Mouse (Mus musculus) neutrophil, adult 83 days (primary cell): ENCODE measurements around the gene Gm13212. TPM values are rescaled to one million over a fixed set of nuclear protein-coding genes. Genes with fewer than 3 reads are reported as not detected.

Experiments
- total RNA-seq, 2 experiments: library from RNA; stranded (reverse); gene quantifications; one replicate each; pipeline ENCODE4 v1.2.4; 2023

Gene Gm13212
- total RNA-seq: 1 to 10 TPM; 5.5 to 6.6 TPM

GRCm38 (mm10) chr4:145585078-145585477 is at the start of gene Gm13212:
Gene Gm13212, plus strand, starts transcription at chr4:145585166.

GRCm38 (mm10) chr4:145670385-145670784 is 85.4 kb downstream of the Gm13212 start, which contains the start of gene Zfp980:
Gene Zfp980, plus strand, starts transcription at chr4:145670685.

Other genes starting within 250 kb of the Gm13212 start
- under 1 TPM; 0.18 to 0.50 TPM for gene Zfp990, start 74.4 kb upstream of the Gm13212 start, total RNA-seq
- not detected for gene Zfp980, start 85.5 kb downstream of the Gm13212 start, total RNA-seq